Mouse (Mus musculus) lung, embryonic 15.5 days (tissue): ENCODE data around the gene Sema3c. TPM values are rescaled to one million over a fixed set of nuclear protein-coding genes. Genes with fewer than 3 reads are reported as not detected.

ENCODE experiments used
- ATAC-seq: fragments of 200-750 bp; cut with Nextera tagmentation; 2 replicates; pipeline ENCODE4 v1.8.0; 2017; ENCODE audit warnings: moderate number of reproducible peaks, borderline replicate concordance; ENCODE audit not compliant: low FRiP score, low TSS enrichment; ENCODE audit errors: extremely low read depth
- H3K27ac ChIP-seq: fragments of 300-500 bp; sonication (generic); 2 replicates; pipeline ENCODE4 v1.5.1; 2015; ENCODE audit warnings: moderate library complexity, mild to moderate bottlenecking, inconsistent platforms
- H3K27me3 ChIP-seq: fragments of 300-500 bp; sonication (generic); 2 replicates; pipeline ENCODE4 v1.6.1; 2015; ENCODE audit warnings: inconsistent platforms
- H3K36me3 ChIP-seq: fragments of 300-500 bp; sonication (generic); 2 replicates; pipeline ENCODE4 v1.6.1; 2015; ENCODE audit warnings: inconsistent platforms
- H3K4me1 ChIP-seq: fragments of 300-500 bp; sonication (generic); 2 replicates; pipeline ENCODE4 v1.6.1; 2015; ENCODE audit warnings: inconsistent platforms
- H3K4me2 ChIP-seq: fragments of 300-500 bp; sonication (generic); 2 replicates; pipeline ENCODE4 v1.6.1; 2015; ENCODE audit warnings: inconsistent platforms, mild to moderate bottlenecking, moderate library complexity
- H3K4me3 ChIP-seq: fragments of 300-500 bp; sonication (generic); 2 replicates; pipeline ENCODE4 v1.5.1; 2015; ENCODE audit warnings: mild to moderate bottlenecking, inconsistent platforms
- H3K9ac ChIP-seq: fragments of 300-500 bp; sonication (generic); 2 replicates; pipeline ENCODE4 v1.6.1; 2015; ENCODE audit warnings: inconsistent platforms
- H3K9me3 ChIP-seq: fragments of 300-500 bp; sonication (generic); 2 replicates; pipeline ENCODE4 v1.6.1; 2016; ENCODE audit warnings: inconsistent platforms
- WGBS: fragments of 180-500 bp; shearing (Covaris S2); methylation state at CpG from one replicate; pipeline ENCODE4 v1.1.7; 2015; 5-methylcytosine and 5-hydroxymethylcytosine counted together
- polyA plus RNA-seq: library from polyadenylated mRNA; unstranded; fragments of >200 nt; fragmentation: Nextera tagmentation; extraction: Ambion mirVana; gene quantifications from 2 replicates; pipeline ENCODE4 v1.2.1, GENCODE M21; 2015

Gene Sema3c
- polyA plus RNA-seq, 1 experiment from 2014 or later, result 34.0 TPM

DNA sequence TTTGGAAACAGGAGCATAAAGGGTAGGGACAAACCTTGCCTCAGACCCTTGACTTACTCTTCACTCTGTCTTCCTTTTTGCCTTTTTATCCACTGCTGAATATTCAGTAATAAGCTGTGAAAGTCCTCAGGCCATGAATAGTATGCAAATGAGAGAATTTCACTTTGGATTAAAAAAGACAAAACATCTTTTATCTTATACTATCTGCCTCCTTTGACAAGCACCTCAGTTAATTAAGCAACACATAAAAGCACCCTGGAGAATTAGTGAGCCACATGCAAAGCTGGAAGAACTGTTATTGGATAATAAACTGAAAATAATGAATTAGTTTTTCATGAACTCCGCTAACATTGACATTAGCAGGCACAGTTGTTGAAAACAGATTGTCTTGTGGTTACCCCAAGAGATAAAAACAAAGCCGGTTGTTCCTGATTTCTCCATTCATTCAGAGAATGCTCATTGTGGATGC lies 8.0 kb downstream of the Sema3c start:
- H3K36me3 ChIP-seq, result no peaks in the 10 kb centered on the region
- H3K9me3 ChIP-seq, result no peaks in the 10 kb centered on the region
- H3K4me2 ChIP-seq, result no peak overlapping the region
- no peak overlapping the region for H3K27ac ChIP-seq
- H3K4me3 ChIP-seq, result no peak overlapping the region
- no peaks in the 10 kb centered on the region for H3K4me1 ChIP-seq
- H3K27me3 ChIP-seq, result no peaks in the 10 kb centered on the region
- ATAC-seq, result no peak
- H3K9ac ChIP-seq, result no peak overlapping the region
- 57% methylated on average over 2 of the region's 2 CpGs for WGBS

DNA sequence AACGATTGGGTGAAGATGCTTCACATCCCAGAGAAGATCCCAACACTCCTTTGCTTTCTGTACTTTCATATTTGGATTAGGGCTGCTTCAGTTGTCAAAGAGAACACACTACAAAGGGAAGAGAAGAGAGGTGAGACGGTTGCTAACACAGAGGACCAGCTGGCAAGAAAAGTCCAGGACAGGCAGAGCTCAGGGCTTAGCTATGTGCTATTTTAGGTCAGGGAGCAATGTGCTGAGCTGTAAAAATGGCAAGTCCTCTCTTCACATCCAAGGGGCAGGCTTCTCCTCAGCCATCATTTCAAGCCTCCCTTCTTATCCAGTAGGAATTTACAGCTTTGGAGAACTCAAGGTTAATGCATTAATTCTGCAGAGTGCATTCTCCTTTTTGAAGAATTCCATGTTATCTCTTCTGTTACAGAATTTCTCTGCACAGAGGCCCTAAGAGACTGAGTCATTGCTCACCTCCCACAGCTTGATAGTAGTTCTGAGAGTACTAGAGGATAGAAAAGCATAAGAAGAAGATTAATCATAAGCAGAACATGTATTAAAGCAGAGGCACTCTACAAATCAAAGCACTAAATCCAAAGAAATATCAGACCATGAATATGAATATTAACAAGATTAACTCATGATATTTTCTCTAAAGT lies 10.3 kb downstream of the Sema3c start:
- Histone ChIP-seq H3K27ac (no peak overlapping the region), H3K4me1 (no peaks in the 10 kb centered on the region), H3K9me3 (no peaks in the 10 kb centered on the region), H3K27me3 (no peaks in the 10 kb centered on the region), H3K36me3 (no peaks in the 10 kb centered on the region), H3K9ac (no peak overlapping the region), H3K4me2 (no peak overlapping the region), H3K4me3 (no peak overlapping the region)
- ATAC-seq, result no peak
- 60% methylated on average over 2 of the region's 2 CpGs for WGBS

GRCm38 (mm10) chr5:17586518-17587210 lies 12.6 kb downstream of the Sema3c start:
- WGBS, result 79% methylated on average over 2 of the region's 2 CpGs
- Histone ChIP-seq H3K4me1 (no peaks in the 10 kb centered on the region), H3K9ac (no peak overlapping the region), H3K27ac (no peak overlapping the region), H3K27me3 (no peaks in the 10 kb centered on the region), H3K9me3 (no peaks in the 10 kb centered on the region), H3K36me3 (no peaks in the 10 kb centered on the region), H3K4me2 (no peak overlapping the region), H3K4me3 (no peak overlapping the region)
- no peak for ATAC-seq

DNA sequence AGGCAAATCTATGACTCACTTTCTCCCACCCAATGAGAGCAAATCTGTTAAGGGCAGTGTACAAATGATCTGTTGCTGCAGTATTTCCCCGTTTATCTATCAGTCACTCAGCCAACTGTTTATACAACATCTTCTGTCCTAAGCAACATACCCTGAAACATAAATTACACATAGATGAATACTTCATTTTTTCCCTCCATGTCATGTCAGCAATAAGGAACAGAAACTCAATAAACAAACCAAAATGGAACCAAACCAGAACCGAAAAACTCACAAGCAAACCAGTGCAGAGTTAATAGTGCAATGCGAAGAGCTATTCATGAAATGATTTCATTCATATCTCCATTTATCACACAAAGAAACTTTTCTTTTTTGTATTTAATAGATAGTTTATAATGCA lies 17.8 kb downstream of the Sema3c start:
- no peaks in the 10 kb centered on the region for H3K4me1 ChIP-seq
- 50% methylated on average over 3 of the region's 3 CpGs for WGBS
- no peak overlapping the region for H3K27ac ChIP-seq
- H3K9ac ChIP-seq, result no peak overlapping the region
- no peaks in the 10 kb centered on the region for H3K36me3 ChIP-seq
- no peak for ATAC-seq
- no peaks in the 10 kb centered on the region for H3K27me3 ChIP-seq
- H3K4me2 ChIP-seq, result no peak overlapping the region
- no peak overlapping the region for H3K4me3 ChIP-seq
- H3K9me3 ChIP-seq, result no peaks in the 10 kb centered on the region

- no peaks in the 10 kb centered on the region for H3K9me3 ChIP-seq
- no peaks in the 10 kb centered on the region for H3K36me3 ChIP-seq
- H3K4me2 ChIP-seq, result no peak overlapping the region
- H3K4me1 ChIP-seq, result no peaks in the 10 kb centered on the region
- ATAC-seq, result no peak
- no peak overlapping the region for H3K27ac ChIP-seq
- H3K4me3 ChIP-seq, result no peak overlapping the region
- 31% methylated on average over 4 of the region's 4 CpGs for WGBS
- no peaks in the 10 kb centered on the region for H3K27me3 ChIP-seq
- no peak overlapping the region for H3K9ac ChIP-seq
These were observed 27.6 kb downstream of the Sema3c start for GRCm38 (mm10) chr5:17601700-17602099.

DNA sequence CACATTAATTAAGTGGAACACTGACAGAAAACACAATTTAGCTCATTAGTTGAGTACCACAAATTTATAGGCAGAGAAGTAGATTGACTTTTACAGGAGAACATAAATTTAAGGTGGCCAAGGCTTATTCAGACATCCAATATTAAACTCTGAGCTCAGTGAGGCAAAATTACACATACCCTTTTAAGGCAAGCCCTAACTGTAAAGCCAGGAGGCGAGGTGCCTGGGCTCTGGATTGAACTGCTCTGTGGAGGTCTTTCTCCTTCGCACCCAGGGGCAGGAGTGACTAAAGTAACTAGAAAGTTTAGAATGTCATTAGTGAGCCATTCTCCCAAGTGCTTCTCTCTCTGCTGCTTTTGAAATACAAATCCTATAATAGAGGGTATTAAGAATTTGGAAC lies 46.5 kb downstream of the Sema3c start:
- no peak overlapping the region for H3K4me3 ChIP-seq
- H3K4me1 ChIP-seq, result no peaks in the 10 kb centered on the region
- WGBS, result 67% methylated on average over 2 of the region's 2 CpGs
- no peaks in the 10 kb centered on the region for H3K9me3 ChIP-seq
- H3K4me2 ChIP-seq, result no peak overlapping the region
- no peaks in the 10 kb centered on the region for H3K36me3 ChIP-seq
- no peak for ATAC-seq
- H3K9ac ChIP-seq, result no peak overlapping the region
- no peaks in the 10 kb centered on the region for H3K27me3 ChIP-seq
- H3K27ac ChIP-seq, result no peak overlapping the region

- Histone ChIP-seq H3K4me3 (no peak overlapping the region), H3K4me1 (no peaks in the 10 kb centered on the region), H3K27ac (no peak overlapping the region), H3K4me2 (no peak overlapping the region), H3K9me3 (no peaks in the 10 kb centered on the region), H3K27me3 (no peaks in the 10 kb centered on the region), H3K9ac (no peak overlapping the region), H3K36me3 (no peaks in the 10 kb centered on the region)
- WGBS, result 83% methylated on average over 2 of the region's 2 CpGs
- ATAC-seq, result no peak
These were observed 48.5 kb downstream of the Sema3c start for GRCm38 (mm10) chr5:17622564-17622963.

DNA sequence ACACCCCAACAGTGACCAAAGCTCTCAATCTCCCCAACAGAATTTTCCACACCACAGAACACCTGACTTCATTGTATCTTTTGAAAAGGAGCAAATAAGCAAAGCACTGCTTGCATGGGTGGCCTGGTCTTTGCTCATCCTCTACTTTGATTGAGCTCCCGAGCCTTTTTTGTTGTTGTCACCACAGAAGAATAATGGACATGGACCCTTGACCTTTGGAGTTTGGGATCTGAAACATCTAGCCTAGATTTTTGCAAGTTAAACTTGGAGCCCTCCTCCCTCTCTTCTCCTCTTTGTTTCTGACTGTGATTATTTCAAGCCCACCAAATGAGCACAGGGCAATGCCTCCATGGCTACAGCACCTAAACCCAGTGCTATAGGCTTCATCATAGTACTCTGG lies 54.5 kb downstream of the Sema3c start:
- Histone ChIP-seq H3K4me3 (no peak overlapping the region), H3K4me2 (no peak overlapping the region), H3K9me3 (no peaks in the 10 kb centered on the region), H3K36me3 (no peaks in the 10 kb centered on the region), H3K9ac (no peak overlapping the region), H3K4me1 (no peaks in the 10 kb centered on the region), H3K27ac (no peak overlapping the region), H3K27me3 (no peaks in the 10 kb centered on the region)
- WGBS, result 14% methylated on average over 1 of the region's 1 CpGs
- no peak for ATAC-seq

GRCm38 (mm10) chr5:17629599-17629998 lies 55.5 kb downstream of the Sema3c start:
- 44% methylated on average over 3 of the region's 3 CpGs for WGBS

GRCm38 (mm10) chr5:17639519-17639918 lies 65.4 kb downstream of the Sema3c start:
- Histone ChIP-seq H3K27ac (no peak overlapping the region), H3K27me3 (no peaks in the 10 kb centered on the region), H3K4me3 (no peak overlapping the region), H3K4me1 (no peaks in the 10 kb centered on the region), H3K9ac (no peak overlapping the region), H3K9me3 (no peaks in the 10 kb centered on the region), H3K4me2 (no peak overlapping the region), H3K36me3 (no peaks in the 10 kb centered on the region)
- no peak for ATAC-seq
- WGBS, result 77% methylated on average over 3 of the region's 3 CpGs

More at GRCm38 (mm10) chr5:17629599-17629998, 55.5 kb downstream of the Sema3c start:
- Histone ChIP-seq H3K27ac (no peak overlapping the region), H3K27me3 (no peaks in the 10 kb centered on the region), H3K4me2 (no peak overlapping the region), H3K9ac (no peak overlapping the region), H3K36me3 (no peaks in the 10 kb centered on the region), H3K4me1 (no peaks in the 10 kb centered on the region), H3K9me3 (no peaks in the 10 kb centered on the region), H3K4me3 (no peak overlapping the region)
- ATAC-seq, result no peak

- no peak overlapping the region for H3K4me2 ChIP-seq
- no peak overlapping the region for H3K9ac ChIP-seq
- no peaks in the 10 kb centered on the region for H3K4me1 ChIP-seq
- ATAC-seq, result no peak
- H3K9me3 ChIP-seq, result no peaks in the 10 kb centered on the region
- H3K4me3 ChIP-seq, result no peak overlapping the region
- H3K36me3 ChIP-seq, result no peaks in the 10 kb centered on the region
- no peaks in the 10 kb centered on the region for H3K27me3 ChIP-seq
- 70% methylated on average over 7 of the region's 7 CpGs for WGBS
- H3K27ac ChIP-seq, result no peak overlapping the region
These were observed 73.7 kb downstream of the Sema3c start for GRCm38 (mm10) chr5:17647643-17648226.

DNA sequence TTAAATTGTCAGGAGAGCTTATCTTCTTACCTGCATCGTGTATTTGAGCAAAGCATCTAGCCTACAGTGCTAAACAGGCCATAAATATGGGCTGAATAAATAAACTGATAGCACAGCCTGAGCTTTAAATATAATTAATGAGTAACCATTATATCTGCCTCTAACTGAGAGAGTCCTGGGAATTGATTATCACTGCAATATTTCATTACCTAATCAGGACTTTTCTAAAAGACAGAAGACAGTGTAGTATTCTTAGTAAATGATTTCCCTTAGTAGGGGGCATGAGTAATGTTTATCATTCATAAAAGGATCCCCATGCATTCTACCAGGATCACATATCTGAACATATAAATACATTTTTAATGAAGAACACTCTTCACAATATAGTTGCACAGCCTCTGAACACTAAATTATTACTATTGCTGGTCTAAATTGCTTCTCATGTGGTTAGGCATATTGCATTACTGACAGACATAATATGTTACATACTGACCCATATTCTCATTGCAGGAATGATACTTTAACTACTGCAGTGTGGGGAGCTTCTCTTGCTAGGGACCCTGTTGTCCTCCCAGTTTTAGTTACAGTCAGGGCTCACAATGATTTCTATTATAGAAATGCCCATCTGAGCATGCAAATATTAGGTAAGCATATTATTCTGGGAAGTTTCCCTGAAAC lies 74.9 kb downstream of the Sema3c start:
- no peak for ATAC-seq
- Histone ChIP-seq H3K4me2 (no peak overlapping the region), H3K36me3 (no peaks in the 10 kb centered on the region), H3K9ac (no peak overlapping the region), H3K4me1 (no peaks in the 10 kb centered on the region), H3K9me3 (no peaks in the 10 kb centered on the region), H3K4me3 (no peak overlapping the region), H3K27ac (no peak overlapping the region), H3K27me3 (no peaks in the 10 kb centered on the region)
- WGBS, result 9% methylated on average over 1 of the region's 1 CpGs
